ENCODE assay signal across 23 mouse cellular contexts in genomic region chr7:64365863-64366262, GRCm38 (mm10).
"Had no signal": no experiment of that assay in that cellular context is flagged by ENCODE, and none has a peak within 500 bp of the region (broad histone marks: within the 10 kb centered on the region; RNA-seq: fewer than 3 reads in every experiment).

No protein-coding gene starts in this region.

- H3K27me3 ChIP-seq: heart, embryonic 12.5 days; hindbrain, embryonic 12.5 days; intestine, embryonic 15.5 days; limb, embryonic 13.5 days; limb, embryonic 15.5 days had no signal

- H3K4me1 ChIP-seq: heart, embryonic 10.5 days; heart, embryonic 12.5 days; hindbrain, embryonic 10.5 days; hindbrain, embryonic 12.5 days; intestine, embryonic 15.5 days; limb, embryonic 13.5 days; limb, embryonic 15.5 days had no signal

- H3K4me3 ChIP-seq: heart, embryonic 10.5 days; heart, embryonic 12.5 days; hindbrain, embryonic 10.5 days; hindbrain, embryonic 12.5 days; intestine, embryonic 15.5 days; layer of hippocampus, adult 2 months; limb, embryonic 13.5 days; limb, embryonic 15.5 days had no signal

- H3K4me2 ChIP-seq: heart, embryonic 12.5 days; hindbrain, embryonic 12.5 days; hindbrain, embryonic 14.5 days; intestine, embryonic 15.5 days; limb, embryonic 13.5 days; limb, embryonic 15.5 days had no signal

- H3K27ac ChIP-seq: heart, embryonic 10.5 days; hindbrain, embryonic 10.5 days; hindbrain, embryonic 12.5 days; hindbrain, embryonic 14.5 days; intestine, embryonic 15.5 days; limb, embryonic 13.5 days; limb, embryonic 15.5 days had no signal

- DNase-seq: forebrain, postnatal 0 days; gastrocnemius, postnatal 14 days; gastrocnemius, postnatal 36 days; heart, postnatal 10 days; heart, postnatal 4 days; kidney, adult 18-20 months; kidney, adult 8-10 months; kidney, postnatal 10 days; kidney, postnatal 25 days; kidney, postnatal 4 days; left cerebral cortex, postnatal 4 days had no signal

- ATAC-seq: forebrain, postnatal 0 days; hindbrain, embryonic 16.5 days; inflammation-experienced regulatory T-cells, adult 6 months; intestine, embryonic 15.5 days; intestine, postnatal 0 days had no signal

- H3K9ac ChIP-seq: forebrain, postnatal 0 days; heart, embryonic 12.5 days; hindbrain, embryonic 12.5 days; hindbrain, embryonic 14.5 days; intestine, embryonic 15.5 days; limb, embryonic 13.5 days; limb, embryonic 15.5 days had no signal

- H3K9me3 ChIP-seq: heart, embryonic 10.5 days; heart, embryonic 12.5 days; hindbrain, embryonic 10.5 days; hindbrain, embryonic 12.5 days; intestine, embryonic 15.5 days; limb, embryonic 13.5 days; limb, embryonic 15.5 days had no signal
